Mouse (Mus musculus): ENCODE data around the gene Enpp7.

DNA sequence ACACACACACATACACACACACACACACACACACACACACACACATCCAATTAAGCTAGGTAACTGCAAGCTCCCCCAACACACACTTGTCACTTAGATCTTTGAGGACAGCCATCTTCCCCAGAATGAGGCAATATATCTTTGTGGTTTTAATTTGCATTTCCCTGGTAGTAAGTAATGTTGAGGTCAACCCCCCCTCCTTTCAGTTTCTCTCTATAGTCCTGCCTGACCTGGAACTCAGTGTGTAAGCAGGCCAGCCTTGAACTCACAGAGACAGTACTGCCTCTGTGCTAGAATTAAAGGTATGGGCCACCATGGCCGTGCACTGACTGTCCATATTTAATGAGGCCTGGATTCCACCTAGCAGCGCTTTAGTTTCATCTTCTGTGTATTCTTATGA is 7.6 kb upstream of the Enpp7 start:
- no peak for TF ChIP-seq ZNF384 (IDR thresholded peaks at IDR 0.05; ENCODE audit: low read depth, low read length)
- TF ChIP-seq CHD2 (IDR thresholded peaks at IDR 0.05; ENCODE audit: low read depth, low read length): no peak

Data from ES-E14 (cell line).